Mouse (Mus musculus): Measurements from ENCODE around the gene Hipk2.

- TF ChIP-seq CTCF (IDR thresholded peaks at IDR 0.05; ENCODE audit: borderline replicate concordance, control insufficient read depth, extremely low read depth, insufficient read depth, low read length, poor library complexity), result no peak
- no peak for TF ChIP-seq POLR2A (IDR thresholded peaks at IDR 0.05; ENCODE audit: control insufficient read depth, extremely low read depth, insufficient read depth, low read length, poor library complexity)
These were observed 45.3 kb upstream of the Hipk2 start for GRCm38 (mm10) chr6:38921095-38921809.

Data from thymus, adult 2 months (tissue).